Mouse (Mus musculus): Measurements from ENCODE around the gene Icam5. TPM values are rescaled to one million over a fixed set of nuclear protein-coding genes. Genes with fewer than 3 reads are reported as not detected.

Gene Icam5
- total RNA-seq, 2 experiments from 2014 or later: 1.3 TPM

Other genes with a start within 250 kb of the Icam5 start
- gene Col5a3, start 217.0 kb upstream of the Icam5 start, total RNA-seq (2015; ENCODE audit: low replicate concordance): 1.3 TPM in 1 of 2 replicates, not detected in the other
- gene Col5a3, start 217.0 kb upstream of the Icam5 start, total RNA-seq (2017; ENCODE audit: low replicate concordance): 0.39 TPM in 1 of 2 replicates, not detected in the other
- gene Rdh8, start 213.6 kb upstream of the Icam5 start, total RNA-seq (2015; ENCODE audit: low replicate concordance): not detected in 2 replicates
- gene Rdh8, start 213.6 kb upstream of the Icam5 start, total RNA-seq (2017; ENCODE audit: low replicate concordance): not detected in 2 replicates
- gene A230050P20Rik, start 163.4 kb upstream of the Icam5 start, total RNA-seq (2015; ENCODE audit: low replicate concordance): 1.1 and 1.7 TPM in 2 replicates
- 3.7 and 4.3 TPM in 2 replicates for gene A230050P20Rik, start 163.4 kb upstream of the Icam5 start, total RNA-seq (2017; ENCODE audit: low replicate concordance)
- gene Angptl6, start 152.3 kb upstream of the Icam5 start, total RNA-seq (2015; ENCODE audit: low replicate concordance): not detected in 2 replicates
- gene Angptl6, start 152.3 kb upstream of the Icam5 start, total RNA-seq (2017; ENCODE audit: low replicate concordance): 0.53 TPM in 1 of 2 replicates, not detected in the other
- 6.7 and 19.1 TPM in 2 replicates for gene Ppan, start 143.9 kb upstream of the Icam5 start, total RNA-seq (2015; ENCODE audit: low replicate concordance)
- 7.1 and 16.2 TPM in 2 replicates for gene Ppan, start 143.9 kb upstream of the Icam5 start, total RNA-seq (2017; ENCODE audit: low replicate concordance)
- 47.4 and 59.5 TPM in 2 replicates for gene Eif3g, start 133.4 kb upstream of the Icam5 start, total RNA-seq (2015; ENCODE audit: low replicate concordance)
- 41.5 and 59.7 TPM in 2 replicates for gene Eif3g, start 133.4 kb upstream of the Icam5 start, total RNA-seq (2017; ENCODE audit: low replicate concordance)
- gene Dnmt1, start 72.2 kb upstream of the Icam5 start, total RNA-seq (2015; ENCODE audit: low replicate concordance): 122 and 135 TPM in 2 replicates
- gene Dnmt1, start 72.2 kb upstream of the Icam5 start, total RNA-seq (2017; ENCODE audit: low replicate concordance): 217 and 249 TPM in 2 replicates
- not detected in 2 replicates for gene S1pr2, start 55.3 kb upstream of the Icam5 start, total RNA-seq (2015; ENCODE audit: low replicate concordance)
- gene S1pr2, start 55.3 kb upstream of the Icam5 start, total RNA-seq (2017; ENCODE audit: low replicate concordance): under 0.01 and 0.39 TPM in 2 replicates
- gene Mrpl4, start 29.3 kb upstream of the Icam5 start, total RNA-seq (2015; ENCODE audit: low replicate concordance): 13.0 and 22.0 TPM in 2 replicates
- gene Mrpl4, start 29.3 kb upstream of the Icam5 start, total RNA-seq (2017; ENCODE audit: low replicate concordance): 13.3 and 18.0 TPM in 2 replicates
- gene Icam1, start 16.1 kb upstream of the Icam5 start, total RNA-seq (2015; ENCODE audit: low replicate concordance): 1.3 TPM in 1 of 2 replicates, not detected in the other
- gene Icam1, start 16.1 kb upstream of the Icam5 start, total RNA-seq (2017; ENCODE audit: low replicate concordance): 1.5 and 9.0 TPM in 2 replicates
- gene Icam4, start 2.7 kb upstream of the Icam5 start, total RNA-seq (2015; ENCODE audit: low replicate concordance): 164 and 214 TPM in 2 replicates
- gene Icam4, start 2.7 kb upstream of the Icam5 start, total RNA-seq (2017; ENCODE audit: low replicate concordance): 107 and 112 TPM in 2 replicates
- gene Zglp1, start 35.0 kb downstream of the Icam5 start, total RNA-seq (2015; ENCODE audit: low replicate concordance): 6.8 TPM in 1 of 2 replicates, not detected in the other
- not detected in 2 replicates for gene Zglp1, start 35.0 kb downstream of the Icam5 start, total RNA-seq (2017; ENCODE audit: low replicate concordance)
- not detected in 2 replicates for gene Gm49373, start 41.0 kb downstream of the Icam5 start, total RNA-seq (2015; ENCODE audit: low replicate concordance)
- gene Gm49373, start 41.0 kb downstream of the Icam5 start, total RNA-seq (2017; ENCODE audit: low replicate concordance): not detected in 2 replicates
- gene Fdx1l, start 41.5 kb downstream of the Icam5 start, total RNA-seq (2015; ENCODE audit: low replicate concordance): 13.0 and 19.8 TPM in 2 replicates
- gene Fdx1l, start 41.5 kb downstream of the Icam5 start, total RNA-seq (2017; ENCODE audit: low replicate concordance): 7.8 and 19.7 TPM in 2 replicates
- gene Gm38431, start 59.9 kb downstream of the Icam5 start, total RNA-seq (2015; ENCODE audit: low replicate concordance): 30.6 and 34.0 TPM in 2 replicates
- 4.2 TPM in 1 of 2 replicates, not detected in the other for gene Gm38431, start 59.9 kb downstream of the Icam5 start, total RNA-seq (2017; ENCODE audit: low replicate concordance)
- 18.4 and 23.4 TPM in 2 replicates for gene Raver1, start 59.9 kb downstream of the Icam5 start, total RNA-seq (2015; ENCODE audit: low replicate concordance)
- gene Raver1, start 59.9 kb downstream of the Icam5 start, total RNA-seq (2017; ENCODE audit: low replicate concordance): 21.1 and 32.5 TPM in 2 replicates
- 2.5 and 5.0 TPM in 2 replicates for gene Tyk2, start 99.2 kb downstream of the Icam5 start, total RNA-seq (2015; ENCODE audit: low replicate concordance)
- 4.7 and 5.0 TPM in 2 replicates for gene Tyk2, start 99.2 kb downstream of the Icam5 start, total RNA-seq (2017; ENCODE audit: low replicate concordance)
- gene Cdc37, start 117.9 kb downstream of the Icam5 start, total RNA-seq (2015; ENCODE audit: low replicate concordance): 28.9 and 42.9 TPM in 2 replicates
- gene Cdc37, start 117.9 kb downstream of the Icam5 start, total RNA-seq (2017; ENCODE audit: low replicate concordance): 68.0 and 76.5 TPM in 2 replicates
- 4.6 TPM in 1 of 2 replicates, not detected in the other for gene Pde4a, start 133.6 kb downstream of the Icam5 start, total RNA-seq (2015; ENCODE audit: low replicate concordance)
- gene Pde4a, start 133.6 kb downstream of the Icam5 start, total RNA-seq (2017; ENCODE audit: low replicate concordance): 0.15 and 0.39 TPM in 2 replicates
- 13.8 and 25.2 TPM in 2 replicates for gene Keap1, start 207.3 kb downstream of the Icam5 start, total RNA-seq (2015; ENCODE audit: low replicate concordance)
- 37.0 and 44.7 TPM in 2 replicates for gene Keap1, start 207.3 kb downstream of the Icam5 start, total RNA-seq (2017; ENCODE audit: low replicate concordance)
- 2.5 TPM in 1 of 2 replicates, not detected in the other for gene S1pr5, start 216.4 kb downstream of the Icam5 start, total RNA-seq (2015; ENCODE audit: low replicate concordance)
- 0.13 and 0.53 TPM in 2 replicates for gene S1pr5, start 216.4 kb downstream of the Icam5 start, total RNA-seq (2017; ENCODE audit: low replicate concordance)
- 49.4 and 49.5 TPM in 2 replicates for gene Atg4d, start 233.2 kb downstream of the Icam5 start, total RNA-seq (2015; ENCODE audit: low replicate concordance)
- gene Atg4d, start 233.2 kb downstream of the Icam5 start, total RNA-seq (2017; ENCODE audit: low replicate concordance): 73.9 and 162 TPM in 2 replicates

All from erythroid progenitor cell, adult 5-6 weeks (primary cell).